Mouse (Mus musculus) mature B cell (primary cell): ENCODE measurements around the gene Homer3.

Experiments used
- in situ Hi-C: fragments of 300-500 bp; cut with MboI; formaldehyde crosslinking; loops from 2 replicates; pipeline ENCODE4 v1.14.3; 2019

Gene Homer3

GRCm38 (mm10) chr8:70332878-70333202 is 50.2 kb downstream of the Homer3 start:
- in situ Hi-C loops: no loop called here

GRCm38 (mm10) chr8:70338931-70339330 is 56.3 kb downstream of the Homer3 start:
- in situ Hi-C loops: no loop called here

- in situ Hi-C loops: no loop called here
Measured at GRCm38 (mm10) chr8:70340659-70341058, 58.0 kb downstream of the Homer3 start.

GRCm38 (mm10) chr8:70342007-70342406 is 59.4 kb downstream of the Homer3 start:
- in situ Hi-C loops: no loop called here

- in situ Hi-C loops: no loop called here
Measured at GRCm38 (mm10) chr8:70343076-70343475, 60.4 kb downstream of the Homer3 start.

- in situ Hi-C loops: no loop called here
Measured at GRCm38 (mm10) chr8:70343696-70344095, 61.1 kb downstream of the Homer3 start.
